Mouse (Mus musculus) heart, postnatal 14 days (tissue): ENCODE measurements around the gene Aff3. TPM values are rescaled to one million over a fixed set of nuclear protein-coding genes. Genes with fewer than 3 reads are reported as not detected.
A peak's percentile ranks its signal among the peaks of the same experiment; 100 is the strongest.

Source experiments
- DNase-seq, 2 experiments: peaks; one replicate each; pipeline ENCODE4 v3.0.0; 2021 to 2022
- intact Hi-C: fragments of 180-260 bp; cut with DNase I; formaldehyde crosslinking; loops from one replicate; pipeline ENCODE4 v1.15.1; 2025
- total RNA-seq, 2 experiments: library from RNA; stranded (reverse); gene quantifications; 2 replicates each; pipeline ENCODE4 v1.2.3; 2021

Aff3 gene
- total RNA-seq, 2 experiments from 2014 or later: 4.4 to 5.8 TPM

DNA sequence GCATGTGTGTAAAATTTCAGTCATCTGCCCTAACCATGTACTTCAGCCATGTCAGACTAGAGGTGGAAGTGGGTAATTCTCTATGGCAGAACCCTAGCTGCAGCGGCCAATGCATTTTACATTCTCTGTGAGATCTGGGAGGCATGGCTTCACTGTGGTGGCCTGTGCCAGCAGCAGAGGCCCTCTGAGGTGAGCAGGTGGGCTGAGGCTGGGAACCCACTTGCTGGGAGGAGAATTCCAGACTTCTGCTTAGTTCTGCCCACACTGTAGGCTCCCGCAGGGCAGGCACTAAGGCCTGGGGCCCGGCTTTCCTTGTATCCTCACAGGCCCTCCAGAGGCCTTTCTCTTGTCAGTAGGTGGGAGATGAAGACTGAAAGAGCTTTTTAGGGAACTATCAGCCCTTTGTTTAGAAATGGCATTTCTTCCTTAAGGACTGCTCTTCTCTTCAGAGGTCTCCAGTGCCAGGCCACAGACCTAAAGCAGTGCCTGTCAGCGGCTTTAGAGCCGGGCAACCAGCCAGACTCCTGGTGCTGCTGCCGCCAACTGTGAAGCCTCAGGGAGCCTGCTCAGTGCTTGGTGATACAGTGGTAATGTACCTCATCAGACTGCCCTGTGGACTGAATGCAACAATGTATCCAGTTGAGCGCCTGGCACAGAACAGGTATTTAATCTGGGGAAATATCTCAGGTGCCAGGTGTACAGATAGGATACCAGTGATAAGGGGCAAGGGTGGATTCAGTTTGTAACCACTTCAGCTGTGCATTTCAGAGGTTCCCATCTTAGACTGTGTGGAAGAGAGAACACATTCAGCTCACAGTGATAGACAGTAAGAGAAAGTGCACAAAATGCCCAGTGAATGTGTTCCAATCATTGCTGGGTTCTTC lies 356.7 kb downstream of the Aff3 start:
- intact Hi-C loops: loop anchor here (5.0 kb wide), 1 partner anchor 121 kb away; no protein-coding TSS in a partner anchor

DNA sequence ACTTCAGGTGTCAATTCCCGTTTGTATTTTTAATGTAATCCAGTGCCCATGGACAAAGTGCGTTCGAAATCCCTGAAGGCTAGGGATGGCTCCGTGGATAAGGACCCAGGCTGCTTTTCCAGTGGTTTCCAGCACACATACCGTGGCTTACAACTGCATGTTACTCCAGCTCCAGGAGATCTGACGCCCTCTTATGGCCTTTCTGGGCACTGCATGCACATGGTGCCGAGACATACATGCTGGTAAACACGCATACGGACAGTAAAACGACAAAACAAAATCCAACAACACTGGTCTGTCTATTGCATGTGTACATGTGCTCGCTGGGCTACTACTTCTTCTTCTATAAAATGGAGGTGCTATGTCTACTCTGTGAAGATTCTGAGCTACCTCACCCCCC lies 357.5 kb downstream of the Aff3 start:
- intact Hi-C loops: loop anchor here (5.0 kb wide), 1 partner anchor 120 kb away; no protein-coding TSS in a partner anchor
- no peak for DNase-seq

More for the DNA sequence above, 356.7 kb downstream of the Aff3 start:
- DNase-seq: peak; percentile 79 to 84

DNA sequence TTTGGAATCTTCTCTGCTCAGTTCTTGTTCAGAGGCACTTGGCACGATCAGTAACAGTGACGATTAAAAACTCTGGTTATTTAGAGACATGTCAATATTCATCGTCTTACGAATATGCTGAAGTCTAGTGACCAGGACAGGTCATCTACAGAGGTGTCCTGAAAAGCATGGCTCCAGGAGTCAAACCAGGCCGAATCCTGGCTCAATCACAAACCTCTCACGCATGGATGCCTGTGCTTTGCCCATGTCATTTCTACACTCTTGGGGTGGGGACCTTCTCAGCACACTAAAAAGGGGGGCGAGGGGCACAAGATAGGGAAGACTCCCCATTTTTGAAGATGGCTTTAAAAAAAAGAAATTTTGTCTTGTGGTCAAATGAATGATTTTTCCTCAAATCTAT lies 358.6 kb downstream of the Aff3 start:
- intact Hi-C loops: loop anchor here (5.0 kb wide), 1 partner anchor 119 kb away; no protein-coding TSS in a partner anchor
- DNase-seq: no peak

DNA sequence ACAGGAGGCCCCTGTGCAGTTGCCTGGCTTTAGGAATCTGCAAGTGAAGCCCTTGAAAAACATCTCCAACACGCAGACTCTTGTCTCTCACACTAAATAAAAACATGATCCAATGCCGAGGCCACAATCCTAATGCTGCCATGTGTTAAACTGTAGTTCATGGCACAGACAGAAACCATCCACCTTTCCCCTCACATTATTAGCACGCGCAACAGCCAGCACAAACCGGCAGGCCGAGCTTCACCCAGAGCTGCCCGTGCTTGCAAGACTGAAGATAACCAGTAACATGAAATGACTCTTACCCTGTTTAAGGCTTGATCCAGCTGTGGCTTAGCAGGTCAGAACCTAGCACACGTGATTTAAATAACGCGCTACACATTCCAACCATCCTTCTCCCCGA lies 360.4 kb downstream of the Aff3 start:
- intact Hi-C loops: no loop called here
- DNase-seq: no peak

DNA sequence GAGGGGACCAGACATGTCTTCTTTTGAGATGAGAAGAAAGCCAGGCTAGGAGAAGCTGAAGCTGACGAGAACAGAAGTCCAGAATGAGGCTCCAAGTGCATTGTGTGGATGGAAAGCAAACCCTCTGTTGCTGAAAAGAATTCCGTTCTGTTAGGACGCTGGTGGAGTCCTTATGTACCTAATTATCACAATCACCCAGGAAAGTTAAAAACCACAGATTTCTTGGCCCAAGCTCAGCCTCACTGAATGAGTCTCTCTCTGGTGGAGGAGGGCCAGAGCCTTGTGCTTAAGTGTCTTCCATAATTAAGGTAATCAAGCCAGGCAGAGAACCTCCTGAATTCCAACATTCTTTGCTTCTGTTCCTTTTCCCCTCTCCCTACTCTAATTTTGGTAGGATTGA lies 366.5 kb downstream of the Aff3 start:
- intact Hi-C loops: no loop called here
- DNase-seq: no peak

DNA sequence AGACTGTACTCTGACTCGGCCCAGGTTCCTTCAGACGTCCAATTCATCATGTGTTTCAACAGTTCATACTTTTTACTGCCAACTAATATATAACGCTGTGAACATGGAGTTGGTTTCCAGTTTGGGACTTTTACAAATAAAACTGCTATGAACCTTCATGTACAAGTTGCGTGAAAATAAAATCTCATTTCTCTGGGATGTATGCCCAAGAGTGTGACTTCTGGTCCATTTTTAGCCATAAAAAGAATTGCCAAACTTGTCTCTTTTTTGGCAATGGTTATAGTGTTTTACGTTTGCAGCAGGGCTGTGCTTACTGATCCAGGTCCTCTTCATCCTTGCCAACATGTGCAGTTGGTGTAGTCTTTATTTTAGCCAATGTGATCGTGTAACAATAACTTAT lies 369.8 kb downstream of the Aff3 start:
- intact Hi-C loops: no loop called here

DNA sequence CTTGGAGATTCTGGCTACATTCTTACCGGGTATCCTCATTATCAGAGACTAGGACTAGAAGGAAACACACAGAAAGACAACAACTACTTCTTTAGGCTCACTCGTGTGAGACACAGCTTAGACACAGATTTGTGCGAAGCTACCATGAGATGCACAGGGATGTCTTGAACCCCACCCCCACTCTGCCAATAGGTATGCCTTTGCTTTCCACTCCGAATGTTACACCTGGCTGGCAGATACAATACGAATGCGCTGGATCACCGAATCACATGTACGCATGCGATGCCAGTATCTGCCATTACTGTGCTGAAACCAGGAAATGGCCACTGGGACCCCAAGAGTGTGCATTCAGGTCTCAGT lies 370.4 kb downstream of the Aff3 start:
- DNase-seq: no peak

More for the DNA sequence above, 369.8 kb downstream of the Aff3 start:
- DNase-seq: no peak

DNA sequence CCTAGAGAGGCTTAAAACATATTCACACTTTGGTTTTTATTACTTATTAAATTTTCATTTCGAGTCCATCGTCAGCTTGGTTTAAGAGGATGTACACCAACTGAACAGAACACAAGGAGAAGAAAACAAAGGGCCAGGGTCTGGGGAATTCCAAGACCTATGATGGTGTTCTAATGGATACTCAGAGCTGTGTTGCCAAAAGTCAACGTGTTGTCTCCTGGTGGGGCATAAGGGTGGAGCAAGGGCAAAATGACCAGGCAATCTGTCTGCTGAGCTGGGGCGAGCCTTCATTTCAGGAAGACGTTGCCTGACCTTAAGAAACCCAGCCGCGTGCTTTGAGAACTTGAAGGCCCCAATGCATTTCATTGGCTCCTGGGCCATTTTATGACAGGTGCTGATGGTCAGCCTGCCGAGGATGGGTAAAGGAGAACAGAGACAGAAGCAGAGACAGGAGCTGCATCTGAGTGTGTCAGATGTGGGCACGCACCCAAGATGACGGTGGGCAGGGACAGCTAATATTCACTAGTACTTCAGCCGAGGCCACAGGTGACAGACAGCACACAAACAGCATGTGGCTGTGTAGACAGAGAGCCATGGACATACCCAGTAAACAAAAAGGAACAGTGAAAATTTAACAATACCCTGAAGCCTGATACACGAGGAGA lies 371.0 kb downstream of the Aff3 start:
- intact Hi-C loops: no loop called here
- no peak for DNase-seq

More for the DNA sequence above, 370.4 kb downstream of the Aff3 start:
- intact Hi-C loops: no loop called here

DNA sequence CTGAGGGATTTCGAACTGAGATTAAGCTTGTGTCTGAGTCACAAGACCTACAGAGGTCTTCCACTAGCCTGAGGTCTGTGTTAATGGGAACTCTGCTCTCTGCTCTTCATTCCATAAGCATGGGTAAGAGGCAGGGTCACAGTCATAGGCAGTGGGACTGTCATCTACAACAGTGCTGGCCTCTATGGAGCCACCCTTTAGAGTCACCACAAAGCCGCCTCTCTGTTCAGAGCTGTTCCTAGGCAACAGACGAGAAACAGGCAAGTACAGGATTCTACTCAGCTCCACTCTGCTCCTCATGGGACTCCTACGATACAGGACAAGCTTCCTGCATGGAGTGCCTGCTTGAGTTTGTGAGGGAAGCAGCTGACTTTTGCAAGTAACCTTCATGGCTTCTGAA lies 371.9 kb downstream of the Aff3 start:
- no peak for DNase-seq
- intact Hi-C loops: no loop called here

DNA sequence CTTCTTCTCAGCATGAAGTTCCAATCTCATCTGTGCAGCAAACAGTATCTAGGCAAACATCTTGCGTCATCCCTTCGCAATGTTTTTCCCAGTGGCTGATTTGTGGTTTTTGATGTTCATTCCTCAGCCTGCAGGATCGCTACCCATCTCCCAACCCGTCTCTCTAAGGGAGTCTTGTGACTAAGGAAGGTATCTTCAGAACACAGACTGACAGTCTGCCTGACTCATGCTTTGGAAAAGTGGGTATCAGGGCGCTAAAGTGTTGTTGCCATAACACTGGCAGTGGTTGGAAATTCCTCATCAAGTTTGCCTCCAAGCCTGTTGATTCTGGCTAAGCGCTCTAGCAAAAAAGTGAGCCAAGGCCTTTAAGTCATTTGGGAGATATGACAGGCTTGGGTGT lies 372.8 kb downstream of the Aff3 start:
- DNase-seq: no peak

DNA sequence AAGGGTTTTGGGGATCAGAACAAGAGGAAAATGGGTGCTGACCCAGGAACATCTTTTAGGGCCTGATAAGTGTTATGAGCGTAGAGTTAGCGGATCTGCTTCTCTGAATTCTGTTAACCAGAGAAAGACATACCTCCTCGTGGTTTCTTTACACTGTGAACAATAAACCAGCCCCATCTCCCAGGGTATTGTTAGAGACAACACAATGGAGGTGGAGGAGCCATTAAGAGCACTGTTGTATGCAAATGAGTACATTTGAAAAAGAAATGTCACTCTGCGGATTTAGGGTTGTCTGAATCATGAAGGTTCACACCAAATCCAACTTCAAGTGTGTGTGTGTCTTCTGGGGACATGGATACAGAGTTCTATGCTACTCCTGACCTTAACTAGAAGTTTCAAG lies 373.3 kb downstream of the Aff3 start:
- intact Hi-C loops: no loop called here
- no peak for DNase-seq

More for the DNA sequence above, 372.8 kb downstream of the Aff3 start:
- intact Hi-C loops: no loop called here

DNA sequence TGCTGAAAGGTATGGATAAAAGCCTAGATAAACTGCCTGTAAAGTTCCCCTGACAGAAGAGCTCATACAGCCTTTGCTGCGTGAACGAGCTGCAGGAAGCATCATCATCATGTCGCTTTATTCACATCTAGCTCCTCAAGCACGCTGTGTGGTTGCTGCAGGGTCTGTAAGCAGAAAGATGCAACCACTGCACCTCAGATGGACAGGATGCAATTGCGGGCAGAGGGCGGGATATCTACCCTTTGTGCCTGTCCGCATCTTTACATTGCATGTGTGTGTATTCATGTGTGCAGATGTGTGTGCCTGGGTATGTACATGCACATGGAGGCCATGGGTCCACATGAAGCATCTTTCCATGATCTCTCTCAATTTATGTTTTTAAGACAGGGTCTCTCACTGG lies 373.9 kb downstream of the Aff3 start:
- intact Hi-C loops: no loop called here
- no peak for DNase-seq

DNA sequence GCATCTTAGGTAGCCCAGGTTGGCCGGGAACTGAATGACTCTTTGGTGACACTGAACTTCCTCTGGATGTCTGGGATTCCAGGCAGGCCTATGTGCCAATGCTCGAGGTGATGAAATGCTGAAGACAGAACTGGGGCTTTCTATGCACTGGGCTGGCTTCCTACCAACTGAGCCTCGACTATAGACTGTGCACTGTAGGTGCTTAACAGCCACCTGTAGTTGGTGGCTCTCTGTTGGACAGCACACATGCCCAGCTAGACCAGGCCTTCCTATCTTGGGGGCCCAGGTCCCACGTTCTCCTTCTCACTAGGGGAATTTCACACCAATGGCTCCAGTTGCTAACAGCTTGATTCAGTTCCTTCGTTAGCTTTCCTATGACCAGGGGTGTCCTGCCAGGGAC lies 374.9 kb downstream of the Aff3 start:
- intact Hi-C loops: no loop called here

DNA sequence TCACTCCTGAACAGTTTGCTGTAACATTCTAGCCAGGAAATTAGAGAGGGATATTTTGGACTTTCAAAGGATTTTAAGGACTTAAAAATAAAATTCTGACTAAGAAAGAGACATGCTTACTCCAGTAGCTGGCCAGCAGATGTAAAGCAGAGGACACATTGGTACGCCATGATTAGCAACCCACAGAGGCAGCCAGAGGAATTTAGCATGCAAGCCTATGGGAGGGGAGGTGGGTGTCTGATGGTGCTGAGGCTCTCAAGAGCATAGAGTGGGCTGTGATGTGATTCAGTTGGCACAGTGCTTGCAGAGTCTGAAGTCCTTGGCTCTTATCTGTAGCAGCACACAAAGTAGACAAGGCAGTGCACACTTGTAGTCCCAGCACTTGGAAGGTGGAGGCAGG lies 376.0 kb downstream of the Aff3 start:
- intact Hi-C loops: no loop called here
- no peak for DNase-seq

More for the DNA sequence above, 374.9 kb downstream of the Aff3 start:
- no peak for DNase-seq

DNA sequence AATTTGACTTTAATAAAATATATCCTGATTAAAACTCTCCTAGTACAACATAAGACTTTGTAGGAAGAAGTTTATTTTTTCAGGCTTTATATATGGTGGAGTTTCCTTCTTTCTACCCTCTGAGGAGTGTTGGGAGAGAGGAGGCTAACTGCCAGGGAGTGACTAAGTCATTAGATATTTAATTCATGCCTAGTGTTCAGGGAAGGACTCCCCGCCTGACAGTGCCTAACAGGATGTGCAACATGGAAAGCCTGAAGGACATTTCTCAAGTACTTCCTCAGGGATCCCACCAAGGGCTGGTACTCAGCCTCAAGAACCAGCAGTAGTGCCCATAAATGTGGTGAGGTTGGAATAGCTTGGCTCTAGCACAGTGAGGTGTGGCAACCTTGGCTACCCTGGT lies 378.2 kb downstream of the Aff3 start:
- intact Hi-C loops: no loop called here
- no peak for DNase-seq

DNA sequence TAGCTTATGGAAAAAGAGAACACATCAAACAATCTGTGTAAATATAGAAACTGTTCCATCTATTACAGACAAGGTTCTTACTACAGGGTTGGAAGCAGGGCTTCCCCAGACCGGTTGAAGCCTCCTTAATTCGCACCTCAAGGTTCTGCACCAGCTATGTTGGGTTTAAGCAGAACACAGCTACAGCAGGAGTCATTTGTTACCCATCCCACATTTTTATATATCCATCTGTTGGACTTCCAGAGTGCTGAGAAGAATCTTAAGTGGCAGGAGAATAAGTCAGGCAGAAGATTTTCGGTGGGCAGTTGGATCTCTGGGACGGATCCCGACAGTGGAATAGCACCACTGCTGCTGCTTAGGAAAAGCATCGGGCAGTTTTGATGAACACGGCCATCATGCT lies 384.2 kb downstream of the Aff3 start:
- intact Hi-C loops: no loop called here
- DNase-seq: no peak

DNA sequence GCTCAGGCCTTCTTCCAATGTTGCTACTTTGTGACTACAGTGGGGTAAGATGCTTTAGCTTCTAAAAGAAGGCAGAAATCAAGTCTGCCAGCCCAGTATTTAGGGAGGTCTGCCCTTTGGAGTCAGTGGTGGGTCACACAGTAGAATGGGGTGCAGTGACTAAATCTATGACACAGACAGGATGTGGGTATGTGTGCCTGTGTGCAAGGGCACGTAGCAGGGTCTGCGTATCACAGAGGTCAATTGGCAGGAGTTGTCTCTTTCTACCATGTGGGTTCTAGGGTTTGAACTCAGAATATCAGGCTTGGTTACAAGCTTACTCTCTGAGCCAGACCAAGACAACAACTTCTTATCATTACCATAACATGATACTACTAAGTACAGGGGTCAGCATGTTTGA lies 393.4 kb downstream of the Aff3 start:
- DNase-seq: no peak
- intact Hi-C loops: no loop called here

DNA sequence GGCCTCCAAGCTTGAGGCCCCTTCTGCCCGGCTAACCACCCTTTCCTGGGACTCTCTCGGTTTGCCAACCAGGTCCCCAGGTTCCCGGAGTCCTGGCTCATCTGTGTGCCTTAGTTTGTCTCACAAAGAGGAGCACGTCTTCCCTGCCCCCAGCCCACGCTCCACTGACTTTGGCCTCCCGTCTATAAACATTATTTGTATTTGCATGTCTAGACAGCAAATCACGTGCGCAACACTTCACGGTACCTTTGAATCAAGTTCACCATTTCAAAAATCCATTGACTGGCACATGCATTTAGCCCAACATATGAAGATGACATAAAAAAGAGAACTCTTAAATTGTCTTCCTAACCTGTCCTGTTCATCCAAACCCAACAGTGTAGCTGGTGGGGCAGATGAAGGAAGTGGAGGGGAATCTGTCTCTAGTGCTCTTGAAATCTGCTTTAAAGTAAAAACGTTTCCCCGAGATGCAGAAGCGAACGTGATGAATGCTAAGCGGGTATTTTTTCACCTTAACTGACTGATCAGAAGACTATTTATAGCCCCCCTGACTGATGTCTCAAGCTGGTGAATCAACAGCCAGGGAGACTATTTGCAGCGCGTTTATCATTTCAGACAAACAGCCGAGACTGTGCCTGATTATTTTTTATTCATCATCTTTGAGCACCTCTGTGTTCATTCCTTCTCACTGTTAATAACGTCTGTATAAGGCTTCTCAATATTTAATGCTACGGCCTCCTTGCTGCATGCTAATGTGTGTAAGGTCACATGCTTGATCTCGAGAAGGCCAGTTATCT lies 396.3 kb downstream of the Aff3 start:
- intact Hi-C loops: no loop called here
- no peak for DNase-seq

DNA sequence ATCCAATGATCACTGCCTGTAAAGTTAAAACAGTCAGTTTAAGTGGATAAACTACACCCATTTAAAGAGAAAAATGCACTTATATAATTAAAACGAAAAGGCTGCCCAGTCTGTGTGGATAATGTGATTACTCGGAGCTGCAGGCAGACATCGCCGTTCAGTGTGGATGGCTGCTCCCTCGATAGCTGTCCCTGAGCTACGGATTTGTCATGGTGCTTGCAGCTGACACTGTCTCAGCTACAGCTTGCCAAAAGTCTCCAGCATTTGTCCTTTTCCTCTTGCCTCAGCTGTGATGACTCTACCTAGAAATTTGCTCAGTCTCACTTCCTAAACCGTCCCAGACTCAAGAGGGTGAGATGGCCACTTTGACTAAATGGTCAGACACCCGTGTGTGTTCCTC lies 401.5 kb downstream of the Aff3 start:
- peak in 1 of 2 experiments; percentile 21 for DNase-seq
- intact Hi-C loops: loop anchor here (5.0 kb wide), 1 partner anchor 291 kb away; no protein-coding TSS in a partner anchor

DNA sequence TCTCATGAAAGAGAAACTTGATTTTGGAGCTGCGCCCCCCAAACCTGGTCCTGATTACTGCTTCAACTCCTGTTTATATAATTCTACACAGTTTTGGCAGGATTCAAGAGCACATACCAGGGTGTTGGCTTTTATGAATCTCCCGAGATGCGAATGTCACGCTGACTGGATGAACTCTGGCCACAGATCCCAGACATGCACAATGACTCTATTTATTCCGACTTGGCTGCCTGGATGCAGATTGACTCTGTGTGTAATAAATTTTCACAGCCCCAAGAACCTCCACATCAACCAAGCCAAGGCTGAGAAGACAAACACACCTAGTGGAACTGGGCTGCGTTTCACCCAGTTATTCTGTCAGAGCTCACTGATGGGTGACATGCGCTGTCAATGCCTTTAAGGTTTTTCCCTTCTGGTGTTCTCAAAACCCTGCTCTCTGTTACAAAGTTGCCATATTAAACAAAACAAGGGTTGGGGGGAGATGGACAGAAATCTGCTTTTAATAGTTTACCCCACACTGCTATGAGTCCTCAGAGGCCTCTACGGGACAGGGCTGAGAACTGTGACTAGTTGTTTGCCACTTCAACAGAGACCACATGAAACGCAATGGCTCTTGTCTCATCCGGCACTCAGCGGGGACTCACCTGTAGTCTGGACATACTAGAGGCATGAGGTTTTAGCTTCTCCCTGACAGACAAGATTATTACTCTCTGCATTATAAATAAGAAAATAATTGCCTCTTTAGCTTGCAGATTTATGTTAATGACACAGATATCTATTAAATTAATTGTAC lies 402.2 kb downstream of the Aff3 start:
- peak; percentile 32 to 37 for DNase-seq
- intact Hi-C loops: loop anchor here (5.0 kb wide), 1 partner anchor 290 kb away; no protein-coding TSS in a partner anchor
